Mouse (Mus musculus) right cerebral cortex, adult 2 months (tissue): ENCODE data around the gene Fzd5.

Experiments used
- DNase-seq, 2 experiments: peaks; one replicate each; pipeline ENCODE4 v3.0.0; 2021 to 2022; ENCODE audit warnings: low spot score in 2 of 2

Fzd5 gene

GRCm38 (mm10) chr1:64684440-64684839 lies 53.1 kb downstream of the Fzd5 start:
- DNase-seq: no peak

- no peak for DNase-seq
Observed at GRCm38 (mm10) chr1:64683039-64683438, 54.5 kb downstream of the Fzd5 start.

- DNase-seq: no peak
Observed at GRCm38 (mm10) chr1:64681499-64681898, 56.1 kb downstream of the Fzd5 start.
